Mouse (Mus musculus): ENCODE measurements around the gene P2rx3.

Gene P2rx3

DNA sequence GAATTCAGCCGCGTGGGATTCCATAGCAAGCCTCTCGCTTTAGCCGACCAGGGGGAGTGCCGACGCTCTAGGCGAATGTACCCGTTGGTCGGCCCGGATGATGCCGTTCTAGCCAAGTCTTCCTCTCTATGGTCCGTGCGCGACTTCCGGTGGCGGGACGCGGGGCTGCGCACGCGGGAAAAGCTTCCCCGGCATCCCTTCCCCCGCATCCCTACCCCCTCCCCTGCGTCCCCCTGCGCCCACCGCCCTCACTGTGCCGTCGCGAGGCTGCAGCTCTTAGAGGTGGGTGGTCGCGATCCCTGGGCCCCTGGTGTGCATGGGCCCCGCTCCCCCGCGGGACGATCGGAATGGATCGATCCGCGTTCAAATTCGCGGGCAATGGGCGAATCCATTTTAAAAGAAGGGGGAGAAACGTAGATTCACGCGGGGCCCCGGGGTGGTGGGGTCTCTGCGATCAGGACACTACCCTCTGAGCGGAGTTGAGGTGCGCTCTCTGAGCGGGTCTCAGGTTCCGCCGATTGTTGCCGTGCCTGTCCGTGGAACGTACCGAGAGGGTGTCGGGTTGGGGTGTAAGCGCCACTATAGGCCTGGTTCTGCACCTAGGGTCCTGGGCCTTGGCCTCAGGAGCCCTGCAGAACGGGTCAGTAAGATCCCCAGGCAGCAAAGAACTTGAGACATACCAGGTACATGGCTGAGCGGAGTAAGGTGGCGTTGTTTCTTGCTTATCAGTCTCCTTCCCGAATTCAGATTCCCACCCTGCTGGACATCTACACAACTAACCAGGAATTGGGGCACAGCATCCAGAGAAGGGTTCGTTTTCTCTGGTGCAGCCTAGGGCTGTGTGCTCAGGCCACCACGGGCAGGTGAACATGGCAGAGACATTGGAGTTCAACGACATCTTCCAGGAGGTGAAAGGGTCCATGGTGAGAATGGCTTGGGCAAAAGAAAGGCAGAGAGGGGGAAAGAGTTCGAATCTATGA lies at the start of gene P2rx3, which contains the start of gene Ssrp1:
Gene P2rx3, minus strand, starts transcription at position 416 of the 980 bp plus-strand sequence.
Gene Ssrp1, plus strand, starts transcription at position 188 of the 980 bp plus-strand sequence.
- in situ Hi-C loops (cut with MboI, MseI), result loop anchor here (5.0 to 25.0 kb wide), 3 partner anchors 300 to 1383 kb away; partner anchors contain the start of gene Tfpi (in 1 of the 2)

DNA sequence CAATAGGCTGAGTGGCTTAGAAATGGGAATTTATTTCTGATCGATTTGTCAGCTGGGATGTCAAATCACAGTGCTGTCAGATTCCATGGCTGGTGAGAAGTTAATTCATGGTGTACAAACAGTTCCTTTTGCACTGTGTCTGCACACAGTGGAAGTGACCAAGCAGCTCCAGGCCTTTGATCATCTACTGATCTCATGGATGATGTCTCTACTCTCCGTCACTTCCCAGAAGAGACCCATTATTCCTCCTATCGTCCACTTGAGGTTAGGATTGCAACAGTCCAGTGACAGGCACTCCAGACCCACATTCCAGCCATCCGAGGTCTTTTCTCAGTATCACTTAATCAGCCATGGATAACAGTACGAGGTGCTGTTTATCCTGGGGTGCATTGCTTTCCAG lies 36.5 kb upstream of the P2rx3 start:
- in situ Hi-C loops (cut with MboI, MseI), result no loop called here

DNA sequence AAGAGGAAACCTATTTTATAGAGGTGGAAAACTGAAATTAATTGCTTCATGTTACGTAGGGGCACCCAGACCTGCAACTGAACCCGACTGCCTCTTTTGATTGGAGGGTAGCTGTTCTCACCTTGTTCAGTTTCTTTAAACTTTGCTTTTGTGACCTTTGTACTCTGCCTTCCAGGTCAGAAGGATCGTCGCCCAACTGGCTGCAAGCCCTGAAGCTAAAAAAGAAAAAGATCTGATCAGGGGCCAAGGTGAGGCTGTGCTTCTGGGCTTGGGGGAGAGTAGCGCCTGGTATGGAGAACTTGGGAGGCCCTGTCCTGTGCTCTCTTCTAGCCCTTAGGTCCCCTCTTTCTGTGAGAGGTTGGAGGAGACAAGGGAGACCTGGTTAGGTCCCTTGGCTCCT lies 34.7 kb upstream of the P2rx3 start:
- in situ Hi-C loops (cut with MboI, MseI), result no loop called here

DNA sequence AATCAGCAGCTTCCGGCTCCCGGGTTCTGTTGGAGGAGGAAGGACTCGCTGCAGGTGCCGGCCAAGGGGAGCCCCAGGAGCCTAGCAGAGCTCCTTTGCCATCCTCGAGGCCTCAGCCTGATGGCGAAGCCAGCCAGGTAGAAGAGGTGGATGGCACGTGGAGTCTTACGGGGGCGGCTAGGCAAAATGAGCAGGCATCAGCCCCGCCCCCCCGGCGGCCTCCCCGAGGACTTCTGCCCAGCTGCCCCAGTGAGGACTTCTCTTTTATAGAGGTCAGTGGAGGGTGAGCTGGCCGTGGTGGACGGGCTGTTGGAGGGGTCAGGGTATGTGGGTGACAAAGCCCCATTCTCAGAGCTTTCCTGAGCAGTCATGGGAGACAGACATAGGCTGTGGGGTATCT lies 32.8 kb upstream of the P2rx3 start:
- in situ Hi-C loops (cut with MboI, MseI), result no loop called here

DNA sequence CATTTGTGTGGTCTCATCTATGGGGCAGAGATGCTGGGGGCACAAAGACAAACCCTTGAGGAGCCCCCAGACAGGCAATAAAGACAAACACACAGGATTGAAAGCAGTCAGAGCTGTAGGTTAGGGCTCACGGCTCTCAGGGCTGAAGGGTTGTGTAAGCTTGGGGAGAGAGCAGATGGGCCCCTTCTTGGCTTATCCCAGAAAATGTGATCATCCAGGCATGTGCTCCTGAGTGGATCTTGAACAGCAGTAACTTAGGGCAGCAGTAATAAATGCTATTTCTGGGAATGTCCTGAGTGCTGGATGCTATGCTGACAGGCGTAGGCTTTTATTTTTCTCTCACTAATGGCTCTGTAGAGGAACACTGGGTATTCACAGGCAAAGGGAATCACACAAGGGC lies 31.4 kb upstream of the P2rx3 start:
- in situ Hi-C loops (cut with MboI, MseI), result no loop called here

DNA sequence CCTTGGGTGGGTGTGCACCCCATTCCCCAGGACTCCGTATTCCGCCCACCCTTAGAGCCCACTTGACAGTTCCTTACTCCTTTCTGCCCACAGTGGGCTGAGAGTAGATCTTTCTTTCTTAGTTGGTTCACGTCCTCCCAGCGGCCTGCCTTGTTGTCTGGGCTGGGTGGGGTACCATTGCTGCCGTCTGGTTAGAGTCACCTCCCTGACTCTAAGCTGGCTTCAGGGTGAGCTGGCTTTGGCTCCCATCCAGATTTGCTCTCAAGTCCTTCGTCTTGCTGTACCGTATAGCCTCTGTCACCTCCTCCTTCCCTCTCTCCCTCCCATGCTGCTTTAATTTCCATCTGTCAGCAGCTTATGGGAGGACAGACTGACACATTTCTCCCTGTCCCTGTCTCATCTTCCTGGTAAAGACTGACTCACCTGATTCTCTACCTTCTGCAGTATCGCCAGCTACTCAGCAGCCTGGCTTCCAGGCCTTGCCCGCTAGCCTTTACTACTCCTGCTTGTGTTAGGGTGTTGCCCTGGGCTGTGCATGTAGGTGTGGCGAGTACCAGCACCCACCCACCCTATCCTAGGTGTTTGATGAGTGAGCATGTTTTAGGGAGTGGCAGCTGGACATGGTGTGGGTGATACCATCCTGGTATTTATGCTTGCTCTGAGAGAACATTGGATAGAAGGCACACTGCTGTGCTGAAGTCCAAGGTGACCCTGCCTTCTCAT lies 30.8 kb upstream of the P2rx3 start:
- in situ Hi-C loops (cut with MboI, MseI), result no loop called here

DNA sequence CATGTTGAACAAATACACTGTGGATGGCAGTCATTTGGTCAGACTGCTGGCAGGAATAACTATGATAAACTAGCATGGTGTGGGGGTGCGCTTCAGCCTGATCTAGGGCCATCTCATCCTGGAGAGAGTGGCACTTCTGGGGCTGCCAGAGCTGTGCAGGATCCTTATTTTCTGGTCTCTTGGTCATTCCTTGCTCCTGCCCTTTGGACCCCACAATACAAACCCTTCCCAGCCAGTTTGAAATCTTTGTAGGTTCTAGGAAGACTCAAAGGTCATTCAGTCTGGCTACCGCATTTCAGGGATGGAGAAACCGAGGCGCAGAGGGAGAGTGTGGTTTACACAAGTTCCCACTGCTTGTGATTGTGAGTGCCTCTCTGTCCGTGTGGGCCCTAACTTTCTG lies 29.7 kb upstream of the P2rx3 start:
- in situ Hi-C loops (cut with MboI, MseI), result no loop called here

DNA sequence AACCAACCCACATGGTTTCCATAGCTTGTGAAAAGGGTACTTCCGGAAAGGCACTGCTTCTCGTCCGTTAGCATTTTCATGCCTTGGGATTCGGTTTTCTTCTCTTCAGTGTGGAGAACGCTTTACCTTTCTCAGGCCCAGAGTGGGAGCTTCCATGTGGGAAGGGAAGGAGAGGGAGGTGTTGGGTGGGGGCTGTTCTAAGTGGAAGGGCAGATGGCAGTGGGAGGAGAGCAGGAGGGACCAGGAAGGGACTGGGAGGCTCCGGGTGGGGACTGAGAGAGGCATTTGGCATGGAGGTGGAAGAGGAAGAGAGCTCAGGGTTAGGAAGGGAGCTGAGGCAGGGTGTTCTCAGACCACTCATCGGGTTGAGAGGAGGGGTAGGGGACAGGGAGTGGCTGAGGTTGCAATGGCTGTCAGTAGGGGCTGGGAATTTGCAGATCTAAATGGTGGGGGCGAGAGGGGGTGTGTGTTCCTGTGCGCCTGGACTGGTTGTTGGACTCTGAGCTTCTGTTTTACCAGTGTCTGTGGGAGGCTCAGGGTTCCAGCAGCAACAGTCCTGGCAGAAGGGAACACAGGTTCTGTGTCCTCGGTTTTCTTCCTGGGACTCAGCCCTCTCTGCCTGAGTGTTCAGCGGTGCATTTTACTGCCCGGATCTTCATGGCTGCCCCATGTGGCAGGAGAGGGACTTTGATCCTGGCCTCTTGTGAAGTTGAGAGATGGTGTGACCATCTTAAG lies 28.0 kb upstream of the P2rx3 start:
- in situ Hi-C loops (cut with MboI, MseI), result no loop called here

DNA sequence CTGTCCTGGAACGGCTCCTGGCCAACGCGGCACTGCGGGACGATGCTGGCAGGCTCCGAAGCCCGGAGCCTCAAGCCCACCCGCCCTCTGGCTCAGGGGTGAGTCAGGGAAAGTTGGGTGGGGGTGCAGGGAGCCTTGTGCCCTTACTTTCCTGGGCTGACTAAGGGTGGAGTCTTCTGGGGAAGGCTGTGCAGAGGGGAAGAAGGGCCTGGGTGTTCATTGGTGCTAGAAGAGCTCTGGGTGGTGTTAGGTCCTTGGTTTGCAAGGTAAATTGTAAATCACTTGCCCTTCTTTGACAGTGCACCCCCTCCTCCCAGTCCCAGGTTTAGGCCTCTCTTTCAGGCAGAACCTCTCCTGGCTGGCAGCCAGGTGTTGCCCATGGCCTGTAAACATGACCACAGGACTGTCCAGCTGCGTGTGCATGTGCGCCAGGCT lies 23.9 kb upstream of the P2rx3 start:
- in situ Hi-C loops (cut with MboI, MseI), result no loop called here

DNA sequence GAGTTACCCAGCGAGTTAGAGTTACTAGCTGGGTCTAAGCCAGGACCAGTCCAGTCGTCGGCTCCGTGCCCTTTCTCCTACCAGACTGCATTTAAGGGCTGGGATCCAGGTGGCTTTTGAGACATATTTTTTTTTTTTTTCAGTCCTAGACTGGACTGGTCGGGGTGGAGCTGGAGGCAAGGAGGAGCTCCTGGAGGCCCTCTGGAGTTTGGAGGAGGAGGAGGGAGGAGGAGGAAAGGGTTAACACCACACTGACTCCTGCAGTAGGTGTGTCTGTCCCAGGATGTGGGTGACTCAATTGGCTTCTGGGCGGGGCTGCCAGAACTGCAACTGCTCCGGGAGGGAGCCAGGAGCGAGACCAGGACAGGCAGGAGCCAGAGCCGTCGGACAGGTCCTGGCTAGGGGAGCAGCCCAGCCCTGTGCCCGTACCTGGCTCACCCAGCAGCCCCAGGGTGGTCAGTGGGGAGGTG lies 23.4 kb upstream of the P2rx3 start:
- in situ Hi-C loops (cut with MboI, MseI), result no loop called here

DNA sequence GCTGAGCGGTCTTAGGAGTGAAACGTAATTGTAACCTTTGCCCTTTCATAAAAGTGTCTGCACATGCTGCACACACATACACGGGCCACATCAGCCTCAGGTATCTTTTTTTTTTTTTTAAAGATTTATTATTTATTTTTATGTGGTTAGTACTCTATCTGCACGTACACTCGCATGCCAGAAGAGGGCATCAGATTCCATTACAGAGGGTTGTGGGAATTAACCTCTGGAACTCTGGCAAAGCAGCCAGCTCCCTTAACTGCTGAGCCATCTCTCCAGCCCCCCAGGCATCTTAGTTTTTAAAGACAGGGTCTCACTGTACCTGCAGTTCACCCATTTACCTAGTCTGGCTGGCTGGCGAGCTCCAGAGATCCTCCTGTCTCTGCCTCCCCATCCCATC lies 22.4 kb upstream of the P2rx3 start:
- in situ Hi-C loops (cut with MboI, MseI), result loop anchor here (5.0 to 10.0 kb wide), 2 partner anchors 48 to 1415 kb away; partner anchors contain the start of gene Zc3h15 (in 1 of the 2)

DNA sequence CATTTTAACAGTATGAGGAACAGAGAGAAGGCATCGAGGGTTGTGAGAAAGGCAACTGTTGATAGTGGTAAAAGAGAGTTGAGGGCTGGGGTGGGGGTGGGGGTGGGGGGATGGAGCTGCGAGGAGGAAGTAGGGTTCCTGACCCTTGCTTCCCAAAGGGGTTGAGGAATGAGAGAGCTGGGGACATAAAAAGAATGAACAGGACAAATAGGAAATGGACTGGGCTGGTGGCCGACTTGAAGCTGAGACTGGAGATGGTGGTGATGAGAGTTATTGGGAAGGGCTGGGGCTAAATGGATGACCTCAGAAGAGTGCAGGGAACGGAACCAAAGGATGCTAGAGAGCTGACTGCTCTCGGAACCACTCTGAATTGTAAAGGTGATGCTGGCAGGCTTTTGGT lies 19.4 kb upstream of the P2rx3 start:
- in situ Hi-C loops (cut with MboI, MseI), result loop anchor here (5.0 to 10.0 kb wide), 2 partner anchors 51 to 1412 kb away; partner anchors contain the start of gene Zc3h15 (in 1 of the 2)

DNA sequence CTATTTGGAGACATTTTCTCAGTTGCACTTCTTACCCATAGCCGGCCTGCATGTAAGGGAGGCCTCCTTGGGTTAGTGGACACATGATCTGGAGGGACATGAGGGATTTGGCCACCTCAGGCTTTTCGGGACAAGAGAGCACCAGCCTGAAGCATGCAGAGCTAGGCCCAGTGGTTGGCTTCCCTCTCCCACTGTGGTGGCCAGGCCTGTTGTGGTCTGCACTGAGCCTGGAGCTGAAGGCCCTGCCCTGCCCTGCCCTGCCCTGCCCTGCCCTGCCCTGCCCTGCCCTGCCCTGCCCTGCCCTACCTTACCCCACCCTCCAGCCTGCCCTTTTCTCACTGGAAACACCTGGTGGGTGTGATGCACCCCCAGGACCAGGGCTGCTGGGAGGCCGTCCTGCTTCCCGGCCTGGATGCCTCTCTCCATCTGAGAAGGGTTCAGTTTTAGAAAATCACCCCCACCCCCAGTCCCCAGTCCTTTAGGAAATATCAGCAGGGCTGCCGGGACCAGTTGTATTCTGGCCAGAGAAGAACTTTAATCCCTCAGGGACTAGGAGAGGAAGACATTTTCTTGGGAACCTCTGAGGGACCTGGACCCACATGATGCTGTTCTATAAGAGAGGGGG lies 16.0 kb upstream of the P2rx3 start:
- in situ Hi-C loops (cut with MboI, MseI), result loop anchor here in 1 of 2 experiments (10.0 kb wide), 1 partner anchor 1409 kb away; the partner anchor contains the start of gene Zc3h15

DNA sequence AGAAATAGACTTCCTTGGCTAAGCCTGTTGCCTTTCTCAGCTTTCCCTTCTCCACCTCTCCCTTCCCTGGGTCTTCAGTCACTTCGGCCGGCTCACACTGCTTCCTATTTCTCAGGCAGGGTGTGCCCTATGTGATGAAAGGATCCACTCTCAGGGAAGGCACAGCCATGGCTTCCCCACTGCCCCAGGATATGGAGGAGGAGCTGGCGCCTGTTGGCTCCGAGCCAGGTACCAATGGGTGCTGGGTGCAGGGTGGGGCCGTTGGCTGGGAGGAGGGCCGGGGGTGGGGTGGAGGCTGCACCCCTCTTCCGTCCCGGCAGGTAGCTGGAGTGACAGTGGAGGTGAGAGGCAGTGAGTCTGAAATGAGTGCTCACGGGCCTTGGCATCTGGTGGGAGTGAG lies 13.5 kb upstream of the P2rx3 start:
- in situ Hi-C loops (cut with MboI, MseI), result loop anchor here in 1 of 2 experiments (10.0 kb wide), 1 partner anchor 1406 kb away; the partner anchor contains the start of gene Zc3h15

DNA sequence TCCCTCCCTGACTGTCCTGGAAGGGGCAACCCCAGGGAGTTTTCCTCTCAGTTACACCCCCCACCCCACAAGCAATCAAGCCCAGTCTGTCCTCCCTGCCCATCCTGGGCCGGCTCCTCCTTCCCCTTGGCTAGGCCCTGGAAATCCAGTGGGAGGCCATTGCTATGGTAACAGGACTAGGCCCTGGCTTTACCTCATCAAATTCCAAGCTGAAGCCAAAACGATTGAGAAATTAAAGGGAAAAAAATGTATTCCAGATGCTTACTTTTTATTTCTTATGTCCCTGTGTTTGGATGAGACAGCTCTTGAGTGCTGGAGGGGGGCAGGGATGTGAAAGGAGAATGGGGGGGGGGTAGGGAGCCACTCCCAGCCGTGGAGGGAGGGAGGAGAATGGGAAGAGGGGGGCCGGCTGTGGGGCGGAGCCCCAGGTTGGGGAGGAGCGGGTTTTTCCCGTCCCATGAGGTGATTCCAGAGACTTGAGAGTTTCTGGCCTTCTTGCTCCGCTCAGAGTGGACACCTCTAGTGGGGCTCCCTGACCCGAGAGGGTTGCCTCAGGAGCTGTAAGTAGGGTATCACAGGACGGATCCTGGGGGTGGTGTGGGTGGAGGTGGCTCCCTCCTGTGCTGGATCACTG lies 12.9 kb upstream of the P2rx3 start:
- in situ Hi-C loops (cut with MboI, MseI), result loop anchor here in 1 of 2 experiments (10.0 kb wide), 1 partner anchor 1405 kb away; the partner anchor contains the start of gene Zc3h15

DNA sequence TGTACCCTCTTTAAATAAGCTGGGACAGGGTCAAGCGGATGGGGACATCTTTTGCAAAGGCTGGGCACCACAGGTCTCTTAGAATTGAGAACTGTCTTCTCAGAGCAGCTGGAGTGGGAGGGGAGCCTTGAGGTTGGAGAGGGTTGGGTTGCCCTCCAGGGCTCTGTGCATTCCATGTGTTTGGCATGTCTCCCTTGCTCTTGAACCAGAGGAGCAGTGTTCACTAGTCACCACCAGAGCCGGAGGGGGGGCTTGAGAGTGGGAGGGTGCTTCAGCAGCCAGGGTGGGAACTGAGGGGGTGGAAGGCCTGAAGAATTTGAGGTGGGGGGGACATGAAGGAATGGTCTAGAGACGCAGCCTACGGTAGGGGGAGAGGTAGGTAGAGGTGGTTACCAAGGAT lies 12.0 kb upstream of the P2rx3 start:
- in situ Hi-C loops (cut with MboI, MseI), result loop anchor here in 1 of 2 experiments (10.0 to 25.0 kb wide), 3 partner anchors 374 to 1354 kb away; partner anchors contain the start of genes Gm28635, Med19, Selenoh and Tfpi

DNA sequence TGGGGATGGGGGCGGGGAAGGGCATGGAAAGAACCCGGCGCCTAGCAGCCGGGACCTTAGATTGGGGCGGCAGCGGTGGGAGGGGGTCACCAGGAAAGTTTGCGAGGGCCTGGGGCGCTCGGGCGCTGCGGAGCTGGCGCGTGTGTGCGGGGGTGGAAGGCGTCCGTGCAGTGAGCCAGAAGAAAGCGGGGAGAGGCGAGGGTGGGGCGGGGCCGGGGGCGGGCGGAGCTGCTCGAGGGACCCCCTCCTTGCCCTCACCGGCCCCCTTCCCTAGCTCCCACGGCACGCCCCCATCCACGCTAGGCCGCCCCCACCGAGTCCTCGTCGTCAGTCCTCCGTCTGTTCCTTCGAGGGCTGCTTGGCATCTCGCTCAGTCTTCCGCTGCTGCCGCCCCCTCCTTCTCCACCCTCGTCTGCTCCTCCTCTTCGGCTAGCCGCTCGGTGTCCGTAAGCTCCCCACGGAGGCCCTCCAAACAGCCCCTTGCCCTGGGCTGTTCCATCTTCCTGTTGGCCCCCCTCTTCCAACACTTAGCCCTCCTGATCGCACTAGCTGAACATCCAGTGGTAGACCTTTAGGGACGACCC lies 11.0 kb upstream of the P2rx3 start:
- in situ Hi-C loops (cut with MboI, MseI), result loop anchor here in 1 of 2 experiments (10.0 to 25.0 kb wide), 3 partner anchors 373 to 1353 kb away; partner anchors contain the start of genes Gm28635, Med19, Selenoh and Tfpi

DNA sequence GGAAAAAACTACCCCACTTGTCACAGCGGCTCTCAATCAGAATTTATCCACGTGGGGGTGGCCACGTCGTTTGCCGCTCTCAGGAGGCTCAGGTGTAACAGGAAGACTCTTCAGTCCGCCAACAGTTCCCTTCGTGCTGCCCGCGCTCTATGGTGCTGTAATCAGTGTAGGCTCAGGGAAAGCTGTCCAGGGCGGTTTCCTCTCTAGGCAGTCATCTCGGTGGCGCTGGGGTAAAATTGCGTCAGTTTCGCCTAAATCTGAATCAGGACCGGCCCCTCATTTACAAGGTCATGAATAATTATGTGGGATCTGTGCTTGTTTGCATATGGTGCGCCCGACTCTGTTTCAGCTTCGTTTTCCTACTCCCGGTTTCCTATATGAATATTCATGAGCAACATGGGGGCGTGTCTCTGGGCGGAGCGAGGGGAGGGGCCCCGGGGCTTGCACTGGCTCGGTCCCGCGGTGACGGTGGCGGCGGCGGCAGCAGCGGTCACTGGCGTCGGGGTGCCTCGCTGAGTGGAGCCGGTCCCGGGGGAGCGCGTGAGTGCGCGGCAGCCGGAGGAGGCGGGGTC lies 10.4 kb upstream of the P2rx3 start, which contains the start of gene Tnks1bp1:
Gene Tnks1bp1, plus strand, starts transcription at position 427 of the 572 bp plus-strand sequence.
- in situ Hi-C loops (cut with MboI, MseI), result loop anchor here in 1 of 2 experiments (10.0 to 25.0 kb wide), 3 partner anchors 373 to 1353 kb away; partner anchors contain the start of genes Gm28635, Med19, Selenoh and Tfpi

DNA sequence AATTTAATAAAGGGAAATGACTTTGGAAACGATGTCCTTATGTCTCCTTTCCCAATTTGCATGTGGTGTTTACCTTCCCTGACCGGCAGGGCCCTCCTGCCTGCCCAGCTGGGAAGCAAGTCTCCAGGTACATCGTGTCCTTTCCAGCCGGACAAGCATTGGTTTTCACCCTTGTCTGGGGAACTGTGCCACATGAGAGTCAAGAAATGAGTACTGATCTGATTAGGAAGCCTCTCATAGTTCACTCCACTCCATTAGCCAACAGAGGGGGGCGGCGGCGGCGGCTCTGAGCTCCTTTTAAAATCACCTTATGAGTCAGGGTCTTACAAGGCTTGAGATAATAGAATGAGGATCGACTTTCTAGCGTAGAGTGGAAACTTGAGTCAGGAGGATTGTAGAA lies 9.8 kb upstream of the P2rx3 start:
- in situ Hi-C loops (cut with MboI, MseI), result loop anchor here in 1 of 2 experiments (10.0 to 25.0 kb wide), 3 partner anchors 372 to 1352 kb away; partner anchors contain the start of genes Gm28635, Med19, Selenoh and Tfpi

Measured in T-helper 17 cell (primary cell).